Mouse (Mus musculus) heart, adult 2 months (tissue): ENCODE results near the gene Med13l.

Experiments
- CTCF ChIP-seq: fragments of 200-600 bp; IDR thresholded peaks from 2 replicates; pipeline ENCODE4 v1.8.1; 2022; ENCODE audit warnings: antibody characterized with exemption, mild to moderate bottlenecking, moderate library complexity
- POLR2A ChIP-seq: fragments of 200-500 bp; IDR thresholded peaks from 2 replicates; pipeline ENCODE4 v1.6.1; 2011; ENCODE audit warnings: mild to moderate bottlenecking, low read depth, low read length, control low read depth; ENCODE audit not compliant: insufficient read depth

GRCm38 (mm10) chr5:118514842-118515241, 45.6 kb upstream of the Med13l start:
- TF ChIP-seq CTCF (no peak), POLR2A (no peak)
